Mouse (Mus musculus): Measurements from ENCODE around the gene Usp2. TPM values are rescaled to one million over a fixed set of nuclear protein-coding genes. Genes with fewer than 3 reads are reported as not detected.
A peak's percentile ranks its signal among the peaks of the same experiment; 100 is the strongest.

Usp2 gene
- total RNA-seq, 1 experiment: 3.9 TPM

GRCm38 (mm10) chr9:44067241-44067959, 579 bp downstream of the Usp2 start:
- no peaks in the 10 kb centered on the region for H3K9me3 ChIP-seq (ENCODE audit: control insufficient read depth, insufficient read depth, low read depth, low read length)
- no peaks in the 10 kb centered on the region for H3K36me3 ChIP-seq (ENCODE audit: control insufficient read depth, insufficient read depth, low read length, poor library complexity, severe bottlenecking)
- peak overlapping the region; percentile 61 to 83 for H3K4me3 ChIP-seq (ENCODE audit: insufficient read depth in 1 of 2, low read depth in 1 of 2, low read length in 2 of 2, poor library complexity in 1 of 2, severe bottlenecking in 1 of 2)
- TF ChIP-seq MAFK (IDR thresholded peaks at IDR 0.05; ENCODE audit: insufficient read depth, low read depth, low read length): no peak
- TF ChIP-seq HCFC1 (IDR thresholded peaks at IDR 0.05; ENCODE audit: borderline replicate concordance, insufficient read depth, low read length): no peak
- no peak for TF ChIP-seq ZC3H11A (IDR thresholded peaks at IDR 0.05; ENCODE audit: borderline replicate concordance, low read depth, low read length)
- TF ChIP-seq CHD2 (IDR thresholded peaks at IDR 0.05; ENCODE audit: low read depth, low read length): no peak
- no peak for TF ChIP-seq ZNF384 (IDR thresholded peaks at IDR 0.05; ENCODE audit: low read depth, low read length)
- H3K27ac ChIP-seq (ENCODE audit: insufficient read depth, low read depth, low read length, poor library complexity, severe bottlenecking): no peak overlapping the region
- in situ Hi-C loops (cut with MboI; ENCODE audit: low sequenced_read_pairs in 2 of 2, unreplicated experiment in 2 of 2): no loop called here
- DNase-seq (ENCODE audit: low read depth, low spot score): no peak
- peaks cover 0 to 15% of the 10 kb centered on the region in 2 experiments; a peak in 1 of 4 replicates for H3K4me1 ChIP-seq (ENCODE audit: control insufficient read depth in 2 of 2, insufficient read depth in 2 of 2, low read length in 2 of 2, poor library complexity in 1 of 2)
- peak overlapping the region; percentile 81 for H3K9ac ChIP-seq (ENCODE audit: insufficient read depth, low read depth, low read length, poor library complexity, severe bottlenecking)

- in situ Hi-C loops (cut with MboI; ENCODE audit: low sequenced_read_pairs in 2 of 2, unreplicated experiment in 2 of 2): no loop called here
- DNase-seq (ENCODE audit: low read depth, low spot score): no peak
- no peak overlapping the region for H3K9ac ChIP-seq (ENCODE audit: insufficient read depth, low read depth, low read length, poor library complexity, severe bottlenecking)
- TF ChIP-seq CHD2 (IDR thresholded peaks at IDR 0.05; ENCODE audit: low read depth, low read length): no peak
- TF ChIP-seq ZC3H11A (IDR thresholded peaks at IDR 0.05; ENCODE audit: borderline replicate concordance, low read depth, low read length): no peak
- TF ChIP-seq HCFC1 (IDR thresholded peaks at IDR 0.05; ENCODE audit: borderline replicate concordance, insufficient read depth, low read length): no peak
- no peak for TF ChIP-seq ZNF384 (IDR thresholded peaks at IDR 0.05; ENCODE audit: low read depth, low read length)
- no peak for TF ChIP-seq MAFK (IDR thresholded peaks at IDR 0.05; ENCODE audit: insufficient read depth, low read depth, low read length)
- no peaks in the 10 kb centered on the region for H3K36me3 ChIP-seq (ENCODE audit: control insufficient read depth, insufficient read depth, low read length, poor library complexity, severe bottlenecking)
- H3K4me3 ChIP-seq (ENCODE audit: insufficient read depth in 1 of 2, low read depth in 1 of 2, low read length in 2 of 2, poor library complexity in 1 of 2, severe bottlenecking in 1 of 2): no peak overlapping the region
- H3K4me1 ChIP-seq (ENCODE audit: control insufficient read depth in 2 of 2, insufficient read depth in 2 of 2, low read length in 2 of 2, poor library complexity in 1 of 2): peaks cover 0 to 15% of the 10 kb centered on the region in 2 experiments; a peak in 1 of 4 replicates
- no peak overlapping the region for H3K27ac ChIP-seq (ENCODE audit: insufficient read depth, low read depth, low read length, poor library complexity, severe bottlenecking)
- H3K9me3 ChIP-seq (ENCODE audit: control insufficient read depth, insufficient read depth, low read depth, low read length): no peaks in the 10 kb centered on the region
These were observed 1.1 kb downstream of the Usp2 start for GRCm38 (mm10) chr9:44067960-44068330.

- no peak for TF ChIP-seq CHD2 (IDR thresholded peaks at IDR 0.05; ENCODE audit: low read depth, low read length)
- Histone ChIP-seq H3K4me3 (ENCODE audit: insufficient read depth in 1 of 2, low read depth in 1 of 2, low read length in 2 of 2, poor library complexity in 1 of 2, severe bottlenecking in 1 of 2) (no peak overlapping the region), H3K9ac (ENCODE audit: insufficient read depth, low read depth, low read length, poor library complexity, severe bottlenecking) (no peak overlapping the region), H3K27ac (ENCODE audit: insufficient read depth, low read depth, low read length, poor library complexity, severe bottlenecking) (no peak overlapping the region), H3K36me3 (ENCODE audit: control insufficient read depth, insufficient read depth, low read length, poor library complexity, severe bottlenecking) (no peaks in the 10 kb centered on the region), H3K4me1 (ENCODE audit: control insufficient read depth in 2 of 2, insufficient read depth in 2 of 2, low read length in 2 of 2, poor library complexity in 1 of 2) (peaks cover 0 to 15% of the 10 kb centered on the region in 2 experiments; a peak in 1 of 4 replicates), H3K9me3 (ENCODE audit: control insufficient read depth, insufficient read depth, low read depth, low read length) (no peaks in the 10 kb centered on the region)
- in situ Hi-C loops (cut with MboI; ENCODE audit: low sequenced_read_pairs in 2 of 2, unreplicated experiment in 2 of 2): no loop called here
- no peak for DNase-seq (ENCODE audit: low read depth, low spot score)
These were observed 2.4 kb downstream of the Usp2 start for GRCm38 (mm10) chr9:44069252-44069651.

GRCm38 (mm10) chr9:44070113-44070843, 3.5 kb downstream of the Usp2 start:
- Histone ChIP-seq H3K9ac (ENCODE audit: insufficient read depth, low read depth, low read length, poor library complexity, severe bottlenecking) (no peak overlapping the region), H3K4me1 (ENCODE audit: control insufficient read depth in 2 of 2, insufficient read depth in 2 of 2, low read length in 2 of 2, poor library complexity in 1 of 2) (peaks cover 0 to 16% of the 10 kb centered on the region in 2 experiments; a peak in 1 of 4 replicates), H3K27ac (ENCODE audit: insufficient read depth, low read depth, low read length, poor library complexity, severe bottlenecking) (no peak overlapping the region), H3K4me3 (ENCODE audit: insufficient read depth in 1 of 2, low read depth in 1 of 2, low read length in 2 of 2, poor library complexity in 1 of 2, severe bottlenecking in 1 of 2) (no peak overlapping the region), H3K36me3 (ENCODE audit: control insufficient read depth, insufficient read depth, low read length, poor library complexity, severe bottlenecking) (no peaks in the 10 kb centered on the region), H3K9me3 (ENCODE audit: control insufficient read depth, insufficient read depth, low read depth, low read length) (no peaks in the 10 kb centered on the region)
- TF ChIP-seq CHD2 (IDR thresholded peaks at IDR 0.05; ENCODE audit: low read depth, low read length): no peak
- no peak for DNase-seq (ENCODE audit: low read depth, low spot score)
- in situ Hi-C loops (cut with MboI; ENCODE audit: low sequenced_read_pairs in 2 of 2, unreplicated experiment in 2 of 2): no loop called here
